Mouse (Mus musculus): ENCODE data around the gene Eif4g3.
"Not testable (repeated sequence)": the region's sequence is repeated elsewhere in the genome, so short reads cannot be mapped to it uniquely, and the experiment has no call there.

Gene Eif4g3

GRCm38 (mm10) chr4:137992890-137993289 is at the start of gene Eif4g3:
TSS of gene Eif4g3 (plus strand) at chr4:137993022.
- DNase-seq (ENCODE audit: low spot score in 2 of 2) = no peak

GRCm38 (mm10) chr4:137943540-137943939 is 49.3 kb upstream of the Eif4g3 start:
- no peak for DNase-seq (ENCODE audit: low spot score in 2 of 2)

- DNase-seq (ENCODE audit: low spot score in 2 of 2) = no peak
These were observed 47.4 kb upstream of the Eif4g3 start for GRCm38 (mm10) chr4:137945376-137945775.

GRCm38 (mm10) chr4:137946419-137946818 is 46.4 kb upstream of the Eif4g3 start:
- no peak for DNase-seq (ENCODE audit: low spot score in 2 of 2)

GRCm38 (mm10) chr4:137952840-137953239 is 40.0 kb upstream of the Eif4g3 start:
- DNase-seq (ENCODE audit: low spot score in 2 of 2) = peak; percentile 55 to 66

GRCm38 (mm10) chr4:137954184-137954583 is 38.6 kb upstream of the Eif4g3 start:
- no peak for DNase-seq (ENCODE audit: low spot score in 2 of 2)

GRCm38 (mm10) chr4:137954926-137955396 is 37.9 kb upstream of the Eif4g3 start:
- DNase-seq (ENCODE audit: low spot score in 2 of 2) = no peak

- no peak for DNase-seq (ENCODE audit: low spot score in 2 of 2)
These were observed 36.6 kb upstream of the Eif4g3 start for GRCm38 (mm10) chr4:137956260-137956659.

GRCm38 (mm10) chr4:137959889-137960665 is 32.7 kb upstream of the Eif4g3 start:
- no peak for DNase-seq (ENCODE audit: low spot score in 2 of 2)

GRCm38 (mm10) chr4:137960757-137961156 is 32.1 kb upstream of the Eif4g3 start:
- DNase-seq (ENCODE audit: low spot score in 2 of 2) = no peak

- DNase-seq (ENCODE audit: low spot score in 2 of 2) = no peak
These were observed 30.0 kb upstream of the Eif4g3 start for GRCm38 (mm10) chr4:137962643-137963350.

- no peak for DNase-seq (ENCODE audit: low spot score in 2 of 2)
These were observed 29.4 kb upstream of the Eif4g3 start for GRCm38 (mm10) chr4:137963431-137963830.

- DNase-seq (ENCODE audit: low spot score in 2 of 2) = peak; percentile 41 to 53
These were observed 28.8 kb upstream of the Eif4g3 start for GRCm38 (mm10) chr4:137963881-137964584.

GRCm38 (mm10) chr4:137964585-137964930 is 28.3 kb upstream of the Eif4g3 start:
- DNase-seq (ENCODE audit: low spot score in 2 of 2) = no peak

- DNase-seq (ENCODE audit: low spot score in 2 of 2) = peak; percentile 53 to 58
These were observed 24.6 kb upstream of the Eif4g3 start for GRCm38 (mm10) chr4:137968203-137968602.

GRCm38 (mm10) chr4:137970623-137971199 is 22.1 kb upstream of the Eif4g3 start:
- not testable (repeated sequence) for DNase-seq (ENCODE audit: low spot score in 2 of 2)

GRCm38 (mm10) chr4:137974856-137975432 is 17.9 kb upstream of the Eif4g3 start:
- DNase-seq (ENCODE audit: low spot score in 2 of 2) = not testable (repeated sequence)

GRCm38 (mm10) chr4:137979066-137979644 is 13.7 kb upstream of the Eif4g3 start:
- DNase-seq (ENCODE audit: low spot score in 2 of 2) = not testable (repeated sequence)

- DNase-seq (ENCODE audit: low spot score in 2 of 2) = no peak
These were observed 10.0 kb upstream of the Eif4g3 start for GRCm38 (mm10) chr4:137982869-137983268.

GRCm38 (mm10) chr4:137984212-137984611 is 8.6 kb upstream of the Eif4g3 start:
- no peak for DNase-seq (ENCODE audit: low spot score in 2 of 2)

- no peak for DNase-seq (ENCODE audit: low spot score in 2 of 2)
These were observed 8.1 kb upstream of the Eif4g3 start for GRCm38 (mm10) chr4:137984746-137985145.
